In genomic region chr9:25022439-25022838, GRCm38 (mm10) we compare ENCODE assay signal across 19 mouse cellular contexts.
"Had no signal": no experiment of that assay in that cellular context is flagged by ENCODE, and none has a peak within 500 bp of the region (broad histone marks: within the 10 kb centered on the region; RNA-seq: fewer than 3 reads in every experiment).

No protein-coding gene starts in this region.

- H3K4me3 ChIP-seq: kidney, embryonic 15.5 days; limb, embryonic 10.5 days; limb, embryonic 13.5 days; liver, embryonic 12.5 days; liver, embryonic 15.5 days had no signal

- H3K9ac ChIP-seq: kidney, embryonic 15.5 days; limb, embryonic 13.5 days; liver, embryonic 12.5 days; liver, embryonic 15.5 days had no signal

- H3K9me3 ChIP-seq: kidney, embryonic 15.5 days; limb, embryonic 10.5 days; limb, embryonic 13.5 days; liver, embryonic 12.5 days; liver, embryonic 15.5 days had no signal

- H3K27ac ChIP-seq: kidney, embryonic 15.5 days; limb, embryonic 10.5 days; limb, embryonic 13.5 days; liver, embryonic 12.5 days; liver, embryonic 15.5 days; stomach, postnatal 0 days had no signal

- ATAC-seq: liver, embryonic 12.5 days had no signal

- H3K4me1 ChIP-seq: kidney, embryonic 15.5 days; limb, embryonic 10.5 days; limb, embryonic 13.5 days; liver, embryonic 12.5 days; liver, embryonic 15.5 days had no signal

- H3K36me3 ChIP-seq: kidney, embryonic 15.5 days; limb, embryonic 10.5 days; limb, embryonic 13.5 days; liver, embryonic 12.5 days; liver, embryonic 15.5 days had no signal

- DNase-seq: kidney, adult 8-10 months; kidney, postnatal 10 days; kidney, postnatal 36 days; liver; lung, adult 18-20 months; lung, postnatal 36 days; midbrain, embryonic 14.5 days; right cerebral cortex, adult 18-20 months; right cerebral cortex, postnatal 14 days; right cerebral cortex, postnatal 4 days; thymus, adult 2 months; thymus, postnatal 25 days had no signal

- H3K27me3 ChIP-seq: liver, embryonic 12.5 days; liver, embryonic 15.5 days had no signal

- H3K4me2 ChIP-seq: kidney, embryonic 15.5 days; limb, embryonic 13.5 days; liver, embryonic 12.5 days; liver, embryonic 15.5 days; midbrain, embryonic 11.5 days had no signal
